Mouse (Mus musculus): Measurements from ENCODE around the gene Aco2.

DNA sequence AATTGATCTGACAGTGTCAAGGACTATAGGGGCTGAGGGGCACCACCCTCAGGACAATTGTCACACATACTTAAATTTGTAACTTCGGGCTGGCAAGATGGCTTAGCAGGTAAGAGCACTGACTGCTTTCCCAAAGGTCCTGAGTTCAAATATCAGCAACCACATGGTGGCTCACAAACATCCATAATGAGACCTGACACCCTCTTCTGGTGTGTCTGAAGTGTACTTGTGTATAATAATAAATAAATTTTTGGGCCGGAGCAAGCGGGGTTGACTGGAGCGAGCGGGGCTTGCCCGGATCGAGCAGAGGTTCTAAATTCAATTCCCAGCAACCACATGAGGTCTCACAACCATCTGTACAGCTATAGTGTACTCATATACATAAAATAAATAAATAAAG lies 31.8 kb upstream of the Aco2 start:
- no peak for TF ChIP-seq CTCF (IDR thresholded peaks at IDR 0.05; ENCODE audit: borderline replicate concordance, insufficient read depth, low read depth, low read length)
- TF ChIP-seq POLR2A (IDR thresholded peaks at IDR 0.05; ENCODE audit: borderline replicate concordance, insufficient read depth, low read length), result no peak
